Mouse (Mus musculus) frontal cortex, postnatal 10 days (tissue): ENCODE measurements around the gene B230104I21Rik.

Experiments
- DNase-seq, 2 experiments: peaks; one replicate each; pipeline ENCODE4 v3.0.0; 2022; ENCODE audit warnings: low spot score in 2 of 2, mixed read lengths in 1 of 2

B230104I21Rik gene

GRCm38 (mm10) chr4:154348197-154348786 is 12.4 kb downstream of the B230104I21Rik start:
- no peak for DNase-seq

GRCm38 (mm10) chr4:154352246-154352645 is 16.3 kb downstream of the B230104I21Rik start:
- no peak for DNase-seq

GRCm38 (mm10) chr4:154355408-154355807 is 19.5 kb downstream of the B230104I21Rik start:
- DNase-seq, result no peak

GRCm38 (mm10) chr4:154358370-154358769 is 22.4 kb downstream of the B230104I21Rik start:
- DNase-seq, result no peak

- DNase-seq, result no peak
Observed at GRCm38 (mm10) chr4:154358816-154359215, 22.9 kb downstream of the B230104I21Rik start.

- no peak for DNase-seq
Observed at GRCm38 (mm10) chr4:154359762-154360300, 23.9 kb downstream of the B230104I21Rik start.

GRCm38 (mm10) chr4:154360441-154360840 is 24.5 kb downstream of the B230104I21Rik start:
- DNase-seq, result no peak

GRCm38 (mm10) chr4:154360850-154361249 is 24.9 kb downstream of the B230104I21Rik start:
- no peak for DNase-seq

GRCm38 (mm10) chr4:154364752-154365151 is 28.8 kb downstream of the B230104I21Rik start:
- peak in 1 of 2 experiments; percentile 25 for DNase-seq

GRCm38 (mm10) chr4:154366836-154367235 is 30.9 kb downstream of the B230104I21Rik start:
- DNase-seq, result no peak

GRCm38 (mm10) chr4:154369089-154369488 is 33.2 kb downstream of the B230104I21Rik start:
- DNase-seq, result no peak

- DNase-seq, result no peak
Observed at GRCm38 (mm10) chr4:154370841-154371240, 34.9 kb downstream of the B230104I21Rik start.

- no peak for DNase-seq
Observed at GRCm38 (mm10) chr4:154371542-154372247, 35.8 kb downstream of the B230104I21Rik start.

- no peak for DNase-seq
Observed at GRCm38 (mm10) chr4:154375939-154376625, 40.2 kb downstream of the B230104I21Rik start.

- no peak for DNase-seq
Observed at GRCm38 (mm10) chr4:154378876-154379275, 42.9 kb downstream of the B230104I21Rik start.

- DNase-seq, result no peak
Observed at GRCm38 (mm10) chr4:154385208-154385607, 49.3 kb downstream of the B230104I21Rik start.

- no peak for DNase-seq
Observed at GRCm38 (mm10) chr4:154385918-154386317, 50.0 kb downstream of the B230104I21Rik start.

GRCm38 (mm10) chr4:154386810-154387209 is 50.9 kb downstream of the B230104I21Rik start:
- no peak for DNase-seq

GRCm38 (mm10) chr4:154389641-154390040 is 53.7 kb downstream of the B230104I21Rik start:
- no peak for DNase-seq

- DNase-seq, result peak in 1 of 2 experiments; percentile 44
Observed at GRCm38 (mm10) chr4:154390333-154391080, 54.6 kb downstream of the B230104I21Rik start.

GRCm38 (mm10) chr4:154392641-154393040 is 56.7 kb downstream of the B230104I21Rik start:
- no peak for DNase-seq
